Mouse (Mus musculus): ENCODE results near the gene Rnasek.

GRCm38 (mm10) chr11:70278961-70279360 lies 39.3 kb upstream of the Rnasek start:
- TF ChIP-seq POLR2A (IDR thresholded peaks at IDR 0.05; ENCODE audit: extremely low read depth, insufficient read depth, low read length) (no peak), CTCF (IDR thresholded peaks at IDR 0.05; ENCODE audit: low read depth, low read length) (no peak)
